Comparison of ENCODE assay signal across 8 mouse cellular contexts in genomic region chr2:52811691-52812090, GRCm38 (mm10). TPM values are rescaled to one million over a fixed set of nuclear protein-coding genes. Genes with fewer than 3 reads are reported as not detected.
A peak's percentile ranks its signal among the peaks of the same experiment; 100 is the strongest.
DNase-seq lines count a peak whose midpoint lies in the region; ATAC-seq lines count a peak whose summit lies in the region.

No protein-coding gene starts in this region.

- intact Hi-C loops in gastrocnemius, postnatal 36 days (cut with DNase I), result no loop called here

- ATAC-seq in erythroblast, adult 5-6 weeks (replicated peaks; ENCODE audit: low FRiP score, poor library complexity, severe bottlenecking), result no peak

- DNase-seq in gastrocnemius, postnatal 10 days, result peak; percentile 8
- DNase-seq in gastrocnemius, postnatal 36 days, result no peak
- DNase-seq in urinary bladder, postnatal 14 days (ENCODE audit: low spot score), result peak; percentile 3
- no peak for DNase-seq in urinary bladder, adult 2 months (ENCODE audit: low spot score)
- peak; percentile 19 to 44 for DNase-seq in kidney, postnatal 36 days
- DNase-seq in B cell, adult 2 months, result no peak
- no peak for DNase-seq in left cerebral cortex, adult 8-10 months (ENCODE audit: low spot score in 2 of 2)

RNA-seq across cellular contexts. Expression of gene Fmnl2, which starts 46.0 kb away (rescaled TPM):
- total RNA-seq in gastrocnemius, postnatal 10 days (2021), result 10 to 100 TPM; 10.1 to 11.7 TPM
- total RNA-seq in gastrocnemius, postnatal 36 days (2021), result 1 to 10 TPM; 4.3 to 6.0 TPM
- 17.9 and 21.4 TPM in 2 replicates for polyA plus RNA-seq in urinary bladder, adult 2 months (2012; rRNA removed)
- 2.1 and 6.5 TPM in 2 replicates for total RNA-seq in erythroblast, adult 5-6 weeks (2015; ENCODE audit: low replicate concordance)
- total RNA-seq in erythroblast, adult 5-6 weeks (2017; ENCODE audit: low replicate concordance), result 3.1 and 4.0 TPM in 2 replicates
- total RNA-seq in left cerebral cortex, adult 8-10 months (2022), result 10 to 100 TPM; 39.5 to 42.3 (median 41.1) TPM

Comparison
In these comparisons a context has a peak if more than half of its experiments do, and no peak if none do; other contexts are left out.
1. DNase-seq: peak in gastrocnemius, postnatal 10 days (single experiment), urinary bladder, postnatal 14 days (single experiment) and kidney, postnatal 36 days (2 of 2); none in gastrocnemius, postnatal 36 days (0 of 2), urinary bladder, adult 2 months (single experiment), B cell, adult 2 months (0 of 2) and left cerebral cortex, adult 8-10 months (0 of 2).